Mouse (Mus musculus): Measurements from ENCODE around the gene Dner. TPM values are rescaled to one million over a fixed set of nuclear protein-coding genes. Genes with fewer than 3 reads are reported as not detected.
A peak's percentile ranks its signal among the peaks of the same experiment; 100 is the strongest.
"Not testable (repeated sequence)": the region's sequence is repeated elsewhere in the genome, so short reads cannot be mapped to it uniquely, and the experiment has no call there.

Dner gene
- polyA plus RNA-seq, 1 experiment from 2014 or later: 98.5 TPM

DNA sequence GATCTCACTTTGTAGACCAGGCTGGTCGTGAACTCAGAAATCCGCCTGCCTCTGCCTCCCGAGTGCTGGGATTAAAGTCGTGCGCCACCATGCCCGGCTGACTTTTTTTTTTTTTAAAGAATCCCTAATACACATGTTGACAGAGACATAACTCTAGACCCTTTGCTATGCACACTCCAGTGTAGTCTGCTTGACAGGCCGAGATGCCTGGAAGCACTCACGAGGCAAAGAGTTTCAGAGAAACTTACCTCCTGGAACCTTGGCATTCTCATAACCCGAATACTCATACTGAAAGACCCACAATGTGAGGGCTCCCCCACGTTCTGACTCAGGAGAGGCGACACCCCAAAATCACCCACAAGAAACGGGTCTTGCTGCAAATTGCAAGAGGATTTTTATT, 364.2 kb downstream of the Dner start:
- H3K4me3 ChIP-seq; H3K4me2 ChIP-seq; H3K36me3 ChIP-seq (ENCODE audit: poor library complexity, severe bottlenecking); H3K27ac ChIP-seq; ATAC-seq; H3K9ac ChIP-seq; H3K27me3 ChIP-seq; H3K9me3 ChIP-seq (replicated peaks); H3K4me1 ChIP-seq: not testable (repeated sequence)
- WGBS: 86% methylated on average over 12 of the region's 12 CpGs

DNA sequence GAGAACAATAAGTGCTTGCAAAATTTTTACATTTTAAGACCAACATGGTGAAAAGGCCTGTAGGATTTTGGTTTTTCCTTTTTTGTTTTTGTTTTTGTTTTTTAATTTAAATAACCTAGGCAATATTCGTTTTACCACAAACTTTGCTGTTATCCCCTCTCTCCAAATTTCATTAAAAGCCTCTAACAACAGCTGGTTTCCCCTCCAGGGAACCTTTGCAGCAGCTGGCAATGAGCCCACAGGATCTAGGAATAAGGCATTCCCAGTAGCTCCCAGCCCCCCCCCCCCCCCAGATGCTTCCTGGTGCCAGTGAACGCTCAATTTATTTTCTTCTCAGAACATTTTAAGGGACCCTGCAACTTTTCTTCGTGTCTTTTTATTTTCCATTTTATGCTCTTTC, 370.7 kb downstream of the Dner start:
- peaks cover 5% of the 10 kb centered on the region; the same call in 1 of the 2 replicates for H3K4me1 ChIP-seq
- no peak overlapping the region for H3K9ac ChIP-seq
- H3K9me3 ChIP-seq (replicated peaks): no peaks in the 10 kb centered on the region
- WGBS: 46% methylated on average over 3 of the region's 3 CpGs
- no peaks in the 10 kb centered on the region for H3K36me3 ChIP-seq (ENCODE audit: poor library complexity, severe bottlenecking)
- ATAC-seq: no peak
- H3K27me3 ChIP-seq: no peaks in the 10 kb centered on the region
- no peak overlapping the region for H3K4me2 ChIP-seq
- H3K27ac ChIP-seq: no peak overlapping the region
- no peak overlapping the region for H3K4me3 ChIP-seq

DNA sequence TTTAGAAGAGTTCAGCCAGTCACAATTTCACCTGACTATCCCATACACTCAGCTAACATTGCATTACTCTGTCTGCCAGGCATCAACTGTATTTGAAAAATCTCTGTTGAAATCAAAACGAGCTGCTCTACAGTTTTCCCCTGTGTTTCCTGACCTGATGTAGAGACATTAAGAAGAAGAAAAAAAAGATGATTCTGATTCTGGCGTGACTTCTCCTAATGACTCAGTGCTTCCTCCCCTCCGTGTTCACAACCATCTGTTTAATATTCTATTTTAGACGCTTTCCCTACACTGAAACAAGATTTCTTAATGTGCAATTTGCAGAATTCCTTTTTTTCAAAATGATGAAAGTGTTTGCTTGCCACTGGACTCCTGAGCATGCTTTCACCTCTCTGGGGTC, 374.7 kb downstream of the Dner start:
- 79% methylated on average over 4 of the region's 4 CpGs for WGBS
- Histone ChIP-seq H3K4me3 (no peak overlapping the region), H3K4me2 (no peak overlapping the region), H3K9me3 (replicated peaks) (no peaks in the 10 kb centered on the region), H3K27ac (no peak overlapping the region), H3K4me1 (peaks cover 5% of the 10 kb centered on the region; the same call in 1 of the 2 replicates), H3K27me3 (no peaks in the 10 kb centered on the region), H3K9ac (no peak overlapping the region), H3K36me3 (ENCODE audit: poor library complexity, severe bottlenecking) (no peaks in the 10 kb centered on the region)
- ATAC-seq: no peak

Small RNA genes within 50 kb of the gene (microRNA-seq; reads per million reads assigned to microRNA genes)
- 3.5 reads per million, percentile 7 among the genes with 10 or more reads in this experiment for gene Mir5126

Other genes with a start within 250 kb of the Dner start
- gene Fbxo36, start 143.6 kb upstream of the Dner start, polyA plus RNA-seq (2015; fragmentation: Nextera tagmentation; extraction: Ambion mirVana): 9.4 and 9.7 TPM in 2 replicates
- 66.3 and 74.0 TPM in 2 replicates for gene Trip12, start 144.3 kb upstream of the Dner start, polyA plus RNA-seq (2015; fragmentation: Nextera tagmentation; extraction: Ambion mirVana)
- 10.9 and 15.6 TPM in 2 replicates for gene Slc16a14, start 238.9 kb upstream of the Dner start, polyA plus RNA-seq (2015; fragmentation: Nextera tagmentation; extraction: Ambion mirVana)